Mouse (Mus musculus) erythroblast, embryonic 14.5 days (primary cell): Measurements from ENCODE around the gene Robo1. TPM values are rescaled to one million over a fixed set of nuclear protein-coding genes. Genes with fewer than 3 reads are reported as not detected.

Source experiments
- H3K27me3 ChIP-seq: 2 replicates; pipeline ENCODE4 v1.6.1; 2012; ENCODE audit warnings: inconsistent platforms; ENCODE audit not compliant: control insufficient read depth
- H3K36me3 ChIP-seq: 2 replicates; pipeline ENCODE4 v1.6.1; 2012; ENCODE audit warnings: mild to moderate bottlenecking, inconsistent platforms; ENCODE audit not compliant: control insufficient read depth
- H3K4me1 ChIP-seq: 2 replicates; pipeline ENCODE4 v1.6.1; 2012; ENCODE audit warnings: inconsistent platforms; ENCODE audit not compliant: control insufficient read depth
- H3K4me3 ChIP-seq: replicated peaks from 2 replicates; pipeline ENCODE3; 2012; ENCODE audit warnings: moderate library complexity, mild to moderate bottlenecking, inconsistent platforms
- H3K9me3 ChIP-seq: 2 replicates; pipeline ENCODE4 v1.6.1; 2012; ENCODE audit warnings: low read length, inconsistent platforms, mixed read lengths; ENCODE audit not compliant: control insufficient read depth
- GATA1 ChIP-seq: IDR thresholded peaks from 2 replicates; pipeline ENCODE4 v1.6.1; 2012; ENCODE audit warnings: low read length, inconsistent platforms, mixed read lengths
- TAL1 ChIP-seq: IDR thresholded peaks from 3 replicates; pipeline ENCODE4 v1.6.1; 2012; ENCODE audit warnings: low read length, inconsistent platforms, mixed read lengths
- polyA plus RNA-seq: library from polyadenylated mRNA; stranded (reverse); fragments of >175 nt; gene quantifications from 2 replicates; pipeline ENCODE4 v1.2.3, GENCODE M21; 2012

The Robo1 gene
- polyA plus RNA-seq, 1 experiment, result not detected

DNA sequence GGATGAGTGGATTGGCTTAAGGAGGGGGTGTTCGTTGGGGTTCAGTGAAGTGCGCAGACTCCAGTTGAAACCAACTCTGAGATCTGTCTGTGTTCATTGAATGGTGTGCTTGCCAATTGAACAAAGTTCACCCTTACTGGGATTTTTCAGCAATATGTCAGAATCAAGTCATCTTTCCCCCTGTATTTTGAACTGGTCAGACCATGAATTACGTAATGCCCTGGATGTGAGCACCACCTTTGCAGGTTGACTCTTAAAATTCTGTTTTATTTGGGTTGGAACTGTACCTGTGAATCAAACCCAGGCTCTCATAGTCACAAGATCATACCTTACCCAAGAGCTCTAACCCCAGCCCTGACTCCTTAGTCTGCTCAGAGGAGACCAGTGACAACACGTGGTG, 666.6 kb downstream of the Robo1 start:
- no peaks in the 10 kb centered on the region for H3K27me3 ChIP-seq
- peaks cover 9% of the 10 kb centered on the region for H3K9me3 ChIP-seq
- H3K4me1 ChIP-seq, result no peaks in the 10 kb centered on the region
- no peak overlapping the region for H3K4me3 ChIP-seq
- TF ChIP-seq GATA1 (no peak), TAL1 (no peak)
- H3K36me3 ChIP-seq, result no peaks in the 10 kb centered on the region; the same call in 1 of the 2 replicates

DNA sequence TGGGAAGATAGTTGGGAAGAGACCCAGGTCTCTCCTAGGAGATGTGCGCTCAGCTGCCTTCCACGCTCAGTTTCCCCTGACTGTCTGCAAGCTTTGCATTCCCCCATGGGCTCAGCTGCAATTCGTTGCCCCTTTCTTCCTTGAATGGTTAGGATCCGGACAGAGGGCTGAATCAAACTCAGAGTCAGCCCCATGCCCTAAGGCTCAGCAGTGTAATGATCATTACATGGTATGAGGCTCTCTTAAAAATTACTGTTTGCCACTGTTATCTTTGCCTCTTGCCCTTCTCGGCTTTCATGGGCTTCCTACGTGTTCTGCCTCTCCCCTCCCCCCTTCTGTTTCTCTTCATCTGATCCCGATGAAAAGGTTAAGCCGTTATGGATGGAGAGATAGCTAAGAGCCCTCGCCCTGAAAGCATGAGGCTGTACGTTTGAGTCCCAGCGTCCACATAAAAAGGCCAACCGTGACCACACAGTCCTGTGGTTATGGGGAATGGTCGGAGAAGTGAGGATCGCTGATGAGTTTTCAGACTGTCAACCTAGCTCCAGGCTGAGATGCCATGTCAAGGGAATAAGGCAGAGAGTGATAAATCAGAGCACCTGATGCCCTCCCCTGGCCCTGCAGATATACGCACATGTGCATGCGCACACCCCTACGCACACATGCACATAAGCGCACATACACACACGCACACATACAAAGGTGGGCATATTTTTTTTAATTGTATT, 668.9 kb downstream of the Robo1 start:
- Histone ChIP-seq H3K36me3 (no peaks in the 10 kb centered on the region; the same call in 1 of the 2 replicates), H3K4me3 (no peak overlapping the region), H3K4me1 (no peaks in the 10 kb centered on the region), H3K9me3 (no peaks in the 10 kb centered on the region; the same call in 1 of the 2 replicates), H3K27me3 (no peaks in the 10 kb centered on the region)
- TF ChIP-seq TAL1 (no peak), GATA1 (no peak)

DNA sequence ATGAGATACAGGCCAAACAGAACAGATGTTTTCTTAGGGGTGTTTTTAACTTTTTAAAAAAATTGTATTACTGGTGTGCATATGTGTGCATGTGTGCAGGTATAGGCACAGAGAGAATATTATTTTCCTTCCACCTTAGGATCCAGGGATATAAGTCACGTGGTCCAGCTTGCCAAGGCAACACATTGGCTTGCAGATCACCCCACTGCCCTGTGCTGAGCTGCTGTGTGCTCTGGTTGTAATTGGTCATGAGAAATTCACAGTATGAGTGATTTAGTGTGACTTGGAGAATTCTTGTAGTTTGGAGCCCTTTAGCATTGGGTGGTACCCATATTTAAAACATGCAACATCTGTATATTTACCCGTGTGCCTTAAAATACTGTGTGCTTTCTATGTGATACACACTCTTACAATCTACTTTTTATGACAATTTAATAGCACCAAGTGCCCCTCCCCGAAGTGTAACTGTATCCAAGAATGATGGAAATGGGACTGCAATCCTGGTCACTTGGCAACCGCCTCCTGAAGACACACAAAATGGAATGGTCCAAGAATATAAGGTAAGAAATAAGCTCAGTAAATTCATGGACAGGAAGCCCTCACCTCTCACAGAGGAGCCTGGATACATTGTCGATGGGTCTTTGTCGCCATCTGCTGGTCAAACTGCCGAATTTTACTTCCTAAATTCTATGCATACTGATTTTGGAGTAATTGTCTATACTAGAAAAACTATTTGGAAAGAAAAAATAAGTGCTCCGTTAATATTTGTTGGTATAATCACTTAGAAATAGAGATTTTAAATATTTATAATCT, 671.5 kb downstream of the Robo1 start:
- Histone ChIP-seq H3K36me3 (no peaks in the 10 kb centered on the region; the same call in 1 of the 2 replicates), H3K9me3 (no peaks in the 10 kb centered on the region; the same call in 1 of the 2 replicates), H3K4me3 (no peak overlapping the region), H3K27me3 (no peaks in the 10 kb centered on the region), H3K4me1 (no peaks in the 10 kb centered on the region)
- no peak for TF ChIP-seq TAL1

DNA sequence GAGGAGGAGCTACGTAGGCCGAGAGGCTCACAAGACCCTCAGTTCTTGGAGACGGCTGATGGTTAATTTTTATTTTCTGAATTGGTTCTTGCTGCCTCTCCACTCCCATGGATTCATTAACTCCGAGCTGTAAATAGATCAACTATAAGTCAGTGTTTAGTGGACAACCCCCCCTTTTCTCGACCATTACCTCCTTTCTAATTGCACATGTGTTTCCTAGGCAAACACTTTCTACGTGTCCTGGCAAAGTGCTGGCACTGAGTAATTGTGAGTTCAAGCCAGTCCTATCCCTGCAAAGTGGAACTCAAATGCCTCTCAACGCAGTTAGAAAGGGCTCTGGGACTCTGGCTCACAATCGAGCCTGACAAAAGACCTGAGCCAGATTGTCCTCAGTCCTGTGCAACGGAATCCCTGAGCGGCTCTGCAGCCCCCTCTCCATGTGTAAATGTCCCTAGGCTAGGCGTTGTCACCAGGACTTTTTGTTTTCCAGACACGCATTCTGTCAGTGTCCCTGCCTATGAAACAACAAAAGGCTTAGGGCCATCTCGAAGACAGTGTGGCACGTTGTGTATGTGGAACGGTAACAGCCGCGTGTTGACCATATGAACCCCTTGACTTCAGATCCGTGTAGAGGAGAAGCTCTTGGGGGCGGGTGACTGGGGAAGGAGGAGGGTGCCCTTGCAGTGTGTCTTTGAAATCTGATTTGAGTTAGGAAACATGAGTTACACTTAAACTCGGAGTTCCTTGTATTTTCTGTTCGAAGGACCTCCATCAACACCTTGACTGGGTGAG, 682.5 kb downstream of the Robo1 start:
- TF ChIP-seq GATA1 (no peak), TAL1 (no peak)
- no peaks in the 10 kb centered on the region for H3K4me1 ChIP-seq
- peaks cover 9% of the 10 kb centered on the region; the same call in 1 of the 2 replicates for H3K9me3 ChIP-seq
- no peaks in the 10 kb centered on the region for H3K36me3 ChIP-seq
- H3K27me3 ChIP-seq, result no peaks in the 10 kb centered on the region
- H3K4me3 ChIP-seq, result no peak overlapping the region

DNA sequence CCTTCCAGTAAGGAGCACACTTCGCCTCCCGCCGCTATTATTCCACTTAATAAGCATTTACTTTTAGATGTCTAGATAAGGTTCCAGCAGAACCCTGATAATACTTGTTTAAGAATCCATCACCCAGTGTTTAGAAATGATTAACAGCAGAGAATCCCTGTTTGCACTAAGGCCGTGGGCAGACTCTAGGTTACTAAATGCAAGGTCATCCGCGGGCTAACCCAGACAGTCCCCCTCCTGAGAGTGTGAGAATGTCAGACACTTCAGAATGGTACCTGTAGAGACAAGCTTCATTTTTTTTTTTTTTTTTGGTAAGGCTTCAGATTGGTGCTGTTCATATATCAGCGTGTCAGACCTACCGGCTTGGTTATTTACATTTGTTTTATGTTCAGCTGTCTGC, 685.1 kb downstream of the Robo1 start:
- Histone ChIP-seq H3K36me3 (no peaks in the 10 kb centered on the region), H3K9me3 (peaks cover 4% of the 10 kb centered on the region; the same call in 1 of the 2 replicates), H3K4me3 (no peak overlapping the region), H3K27me3 (no peaks in the 10 kb centered on the region), H3K4me1 (no peaks in the 10 kb centered on the region)
- TF ChIP-seq GATA1 (no peak), TAL1 (no peak)

DNA sequence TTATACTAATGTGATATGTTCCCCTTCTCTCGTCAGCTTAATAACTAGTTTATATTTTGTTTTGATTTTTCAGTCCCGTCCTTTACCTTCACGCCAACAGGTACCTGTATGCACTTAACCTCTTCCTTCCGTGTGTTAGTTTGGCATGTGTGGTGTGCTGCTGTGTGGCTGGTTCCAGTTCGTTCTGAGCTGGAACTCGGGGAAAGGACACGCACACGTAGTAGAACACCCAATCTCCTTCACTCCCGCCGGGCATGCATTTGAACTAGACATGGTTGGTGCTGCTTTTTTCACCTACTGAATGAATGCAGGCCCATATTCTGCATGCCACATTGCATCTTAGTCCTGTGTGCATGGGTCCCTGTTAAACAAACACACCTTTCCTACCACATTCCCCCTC, 685.5 kb downstream of the Robo1 start:
- Histone ChIP-seq H3K4me3 (no peak overlapping the region), H3K36me3 (no peaks in the 10 kb centered on the region), H3K9me3 (peaks cover 3% of the 10 kb centered on the region; the same call in 1 of the 2 replicates), H3K4me1 (no peaks in the 10 kb centered on the region), H3K27me3 (no peaks in the 10 kb centered on the region)
- TF ChIP-seq TAL1 (no peak), GATA1 (no peak)

DNA sequence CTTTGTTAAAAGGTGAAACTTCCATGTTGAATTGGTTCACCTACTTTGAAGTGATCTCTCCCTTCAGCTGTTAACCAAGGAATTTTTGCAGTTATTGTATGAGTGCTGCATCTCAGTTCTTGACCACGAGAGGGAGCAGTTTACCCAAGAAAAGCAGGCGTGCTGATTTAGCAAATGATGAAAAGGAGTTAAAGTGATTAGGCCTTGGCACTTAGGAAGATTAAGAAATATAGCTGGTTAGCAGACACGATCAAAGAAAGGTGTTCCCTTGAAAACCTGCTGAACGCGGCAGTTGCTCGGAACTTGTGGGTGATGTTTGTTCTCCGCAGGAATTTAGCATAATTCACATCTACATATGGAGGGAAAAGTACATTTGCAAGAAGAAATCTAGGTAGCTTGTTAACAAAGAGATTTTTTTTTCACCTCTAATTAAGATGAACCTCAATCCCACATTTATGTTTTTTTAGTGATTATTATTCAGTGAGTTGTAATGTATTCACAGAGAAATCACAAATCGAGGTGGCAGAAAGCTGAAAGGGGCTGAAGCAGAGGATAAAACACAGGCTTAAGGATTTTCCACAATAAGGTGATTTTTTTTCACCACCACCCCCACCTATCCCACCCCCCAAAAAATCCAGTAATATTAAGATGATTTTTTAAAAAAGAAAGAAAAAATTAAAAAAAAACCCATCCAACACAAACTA, 687.3 kb downstream of the Robo1 start:
- no peaks in the 10 kb centered on the region for H3K27me3 ChIP-seq
- TF ChIP-seq TAL1 (no peak), GATA1 (no peak)
- H3K4me1 ChIP-seq, result no peaks in the 10 kb centered on the region
- no peak overlapping the region for H3K4me3 ChIP-seq
- H3K36me3 ChIP-seq, result no peaks in the 10 kb centered on the region
- H3K9me3 ChIP-seq, result peaks cover 3% of the 10 kb centered on the region; the same call in 1 of the 2 replicates

DNA sequence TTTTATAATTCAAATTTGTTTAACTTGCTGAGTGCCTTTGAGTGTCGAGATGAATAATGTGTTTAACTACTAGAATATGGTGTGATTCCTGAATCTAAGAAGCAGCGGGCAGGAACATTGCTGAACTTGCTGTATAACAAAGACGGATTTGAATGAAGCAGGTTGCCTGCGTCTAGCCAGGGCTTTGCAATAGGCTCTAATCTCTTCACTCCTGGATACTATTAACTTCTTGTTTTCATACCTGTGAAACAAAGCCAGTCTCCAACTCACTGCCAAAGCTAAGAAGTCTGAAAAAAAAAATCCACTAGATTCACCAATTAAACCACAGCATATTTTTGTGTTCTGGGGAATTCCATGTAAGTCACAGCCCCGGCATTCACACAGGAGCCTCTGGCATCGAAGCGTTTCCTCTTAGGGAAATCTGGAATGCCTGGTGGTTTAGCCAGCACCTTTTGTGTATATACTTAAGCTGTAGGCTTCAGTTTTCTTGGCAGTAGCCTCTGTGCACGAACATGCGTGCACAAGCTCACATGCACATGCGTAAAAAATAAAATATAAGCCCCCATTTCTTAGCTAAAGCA, 687.9 kb downstream of the Robo1 start:
- H3K36me3 ChIP-seq, result no peaks in the 10 kb centered on the region
- no peaks in the 10 kb centered on the region for H3K9me3 ChIP-seq
- TF ChIP-seq GATA1, result no peak
- TF ChIP-seq TAL1, result no peak
- no peak overlapping the region for H3K4me3 ChIP-seq
- H3K4me1 ChIP-seq, result no peaks in the 10 kb centered on the region
- no peaks in the 10 kb centered on the region for H3K27me3 ChIP-seq
